Mouse (Mus musculus): ENCODE results near the gene Apool. TPM values are rescaled to one million over a fixed set of nuclear protein-coding genes. Genes with fewer than 3 reads are reported as not detected.

Gene Apool
- 10 to 100 TPM; 62.4 to 73.2 (median 67.0) TPM for total RNA-seq (2022)

GRCm38 (mm10) chrX:112310804-112311530, at the start of gene Apool:
TSS of gene Apool (plus strand) at chrX:112311334.
- peak; percentile 88 for DNase-seq (ENCODE audit: low spot score)

DNA sequence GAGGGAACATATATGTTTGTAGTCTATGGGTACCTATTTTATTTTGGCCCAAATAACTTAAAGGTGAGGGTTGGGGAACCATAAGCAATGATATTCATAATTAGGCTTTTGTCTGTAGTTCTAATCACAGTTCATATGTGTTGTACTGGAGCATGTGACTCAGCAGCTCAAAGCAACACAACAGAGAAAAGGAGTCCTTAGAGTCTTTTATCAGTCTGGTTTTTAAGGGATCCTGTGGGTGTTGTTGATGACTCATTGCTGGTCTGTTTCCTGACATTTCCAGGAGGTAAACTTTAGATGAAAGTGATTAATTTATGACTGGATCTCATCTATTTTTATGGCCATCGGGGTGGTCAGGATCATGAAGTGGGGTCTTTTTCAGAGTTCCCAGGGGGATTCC, 37.6 kb upstream of the Apool start:
- DNase-seq (ENCODE audit: low spot score): no peak

- DNase-seq (ENCODE audit: low spot score): no peak
These were observed 375 bp downstream of the Apool start for GRCm38 (mm10) chrX:112311531-112311887.

GRCm38 (mm10) chrX:112312094-112312493, 960 bp downstream of the Apool start:
- no peak for DNase-seq (ENCODE audit: low spot score)

DNA sequence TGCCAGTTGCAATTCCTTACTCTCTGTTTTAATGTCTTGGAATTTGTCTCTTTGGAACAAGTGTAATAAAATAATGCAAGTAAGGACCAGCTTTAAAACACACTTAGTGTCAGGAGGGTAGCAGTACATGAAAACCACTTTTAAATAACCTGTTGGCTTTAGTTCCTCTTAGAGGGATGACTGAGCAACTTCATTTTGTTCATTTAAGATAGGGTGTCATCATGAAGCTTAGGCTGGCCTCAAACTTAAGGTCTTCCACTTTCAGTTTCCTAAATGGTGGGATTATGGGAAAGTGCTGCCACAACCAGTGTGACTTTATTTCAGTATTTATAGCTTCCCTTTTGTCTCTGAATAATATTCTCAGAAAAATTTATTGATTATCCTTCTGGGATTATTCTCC, 9.1 kb downstream of the Apool start:
- DNase-seq (ENCODE audit: low spot score): no peak

DNA sequence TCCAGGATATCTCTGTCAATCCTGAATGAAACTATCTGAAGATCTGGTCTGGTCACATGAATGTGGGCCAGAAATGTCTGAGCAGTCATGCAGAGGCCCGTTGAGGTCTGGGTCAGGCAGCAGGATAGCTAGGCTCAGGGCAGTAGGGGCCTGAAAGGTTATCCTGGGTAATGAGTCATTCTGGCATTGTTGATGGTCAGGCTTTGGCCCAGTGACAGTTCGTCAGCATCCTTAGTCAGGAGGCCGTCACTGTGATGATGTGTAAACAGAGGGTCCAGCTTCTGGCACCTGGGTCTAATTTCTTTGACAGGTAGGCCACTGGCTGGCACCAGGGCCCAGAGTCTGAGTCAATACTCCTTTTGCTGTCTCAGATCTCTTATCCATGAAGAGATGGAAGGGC, 28.4 kb downstream of the Apool start:
- DNase-seq (ENCODE audit: low spot score): no peak

DNA sequence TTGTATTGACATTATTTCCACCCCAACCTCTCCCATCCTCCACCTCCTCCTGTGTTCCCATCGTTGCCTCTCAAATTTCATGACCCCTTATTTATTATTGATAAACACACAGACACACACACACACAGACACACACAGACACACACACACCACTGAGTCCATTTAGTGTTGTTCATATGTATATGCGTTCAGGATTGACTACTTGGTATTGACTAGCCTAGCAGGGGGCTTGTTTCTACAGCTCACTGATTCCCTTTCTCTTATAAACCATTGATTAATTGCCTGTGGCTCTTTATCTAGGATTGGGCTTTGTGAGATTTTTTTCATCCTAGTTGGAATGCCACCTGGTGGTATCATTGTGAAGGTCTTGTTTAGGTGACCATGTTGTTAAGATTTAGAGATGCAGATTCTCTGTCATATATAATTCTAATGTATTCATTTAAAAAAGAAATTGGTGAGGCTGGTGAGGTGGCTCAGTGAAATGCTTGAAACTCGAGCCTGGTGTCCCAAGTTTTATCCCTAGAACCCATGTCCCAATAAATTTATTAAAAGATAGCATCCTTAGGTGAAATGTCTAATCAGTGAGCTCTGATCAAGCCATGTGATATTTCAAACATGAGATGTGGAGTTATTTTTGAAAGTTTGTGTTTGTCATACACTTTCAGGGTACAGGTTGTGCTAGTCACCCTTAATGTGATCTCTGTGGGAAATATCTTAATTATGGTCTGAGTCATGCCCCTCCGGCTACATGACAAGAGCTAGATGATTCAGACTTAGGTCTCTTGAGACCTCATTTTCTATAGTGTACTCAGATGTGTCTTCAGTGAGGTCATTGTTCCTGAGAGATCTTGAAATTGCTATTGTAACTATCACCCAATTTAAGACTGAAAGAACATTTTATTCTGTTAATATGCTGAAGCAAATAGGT, 36.6 kb downstream of the Apool start:
- no peak for DNase-seq (ENCODE audit: low spot score)

DNA sequence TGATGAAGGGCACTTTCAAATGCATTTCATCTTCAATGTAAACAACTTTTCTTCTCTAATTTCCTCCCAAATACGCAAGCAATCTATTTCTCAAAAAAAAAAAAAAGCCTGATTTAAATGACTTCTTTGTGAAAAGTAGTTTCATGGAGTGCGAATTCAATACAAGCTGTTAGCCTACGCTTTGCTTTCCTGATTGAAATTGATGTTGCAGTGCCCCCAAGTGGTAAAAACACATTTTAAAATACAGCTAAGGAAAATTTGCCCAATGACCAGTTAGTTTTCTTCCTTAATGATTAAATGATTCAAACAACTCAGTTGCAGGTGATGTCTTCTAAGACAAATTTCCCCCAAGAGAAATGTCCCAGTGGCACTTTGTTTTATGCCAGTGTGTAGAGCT, 37.3 kb downstream of the Apool start:
- DNase-seq (ENCODE audit: low spot score): peak; percentile 30

DNA sequence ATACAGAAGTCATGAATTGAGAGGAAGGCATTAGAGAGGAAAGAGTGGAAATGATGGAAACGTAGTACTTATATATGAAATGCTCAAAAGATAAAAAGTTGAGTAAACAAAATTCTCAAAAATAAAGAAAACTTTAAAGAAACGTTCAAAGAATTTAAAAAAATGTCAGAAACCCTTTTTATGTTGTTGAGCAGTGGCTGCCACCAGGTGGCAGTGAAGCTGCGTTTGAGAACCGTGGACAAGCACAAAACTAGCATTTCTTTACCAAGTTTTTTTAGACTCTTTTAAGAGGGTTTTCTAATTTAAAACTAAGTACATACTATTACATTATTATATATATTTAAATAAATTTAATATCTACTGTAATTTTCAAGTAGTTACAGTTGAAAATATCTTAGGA, 57.3 kb downstream of the Apool start:
- DNase-seq (ENCODE audit: low spot score): no peak

DNA sequence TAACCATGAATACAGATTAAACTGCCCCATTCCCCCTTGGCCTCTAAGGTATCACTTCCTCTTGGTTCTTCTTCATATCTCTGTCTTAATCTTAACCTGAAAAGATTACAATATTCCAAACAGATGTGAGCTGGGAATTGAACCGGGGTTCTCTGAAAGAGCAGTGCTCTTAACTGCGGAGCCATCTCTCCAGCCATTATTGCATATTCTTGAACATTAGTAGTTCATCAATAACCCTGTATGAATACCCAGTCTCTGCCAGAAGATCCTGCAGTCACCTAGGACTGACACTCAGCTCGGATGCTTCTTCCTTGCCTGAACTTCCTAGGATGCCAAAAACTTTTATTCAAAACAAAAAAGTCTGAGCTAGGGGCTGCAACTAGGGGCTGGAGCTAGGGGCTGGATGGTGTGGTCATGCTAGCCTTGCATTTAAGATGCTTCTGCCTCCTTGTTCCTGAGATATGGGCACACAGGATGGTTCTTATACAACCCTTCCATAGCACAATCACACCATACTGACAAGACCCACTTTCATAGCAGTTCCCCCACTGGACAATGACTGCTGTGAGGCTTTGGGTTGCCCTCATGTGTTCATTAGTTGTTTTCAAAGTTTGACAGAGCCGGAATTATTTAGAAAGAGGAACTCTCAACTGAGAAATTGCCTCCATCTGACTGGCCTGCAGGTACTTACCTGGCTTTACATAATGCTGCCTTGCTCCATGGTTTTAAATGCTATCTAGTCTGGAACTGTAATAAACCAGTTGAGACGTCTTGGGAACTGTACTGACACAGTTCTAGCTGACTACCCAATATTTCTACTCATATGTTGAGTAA, 59.7 kb downstream of the Apool start:
- DNase-seq (ENCODE audit: low spot score): peak; percentile 33

DNA sequence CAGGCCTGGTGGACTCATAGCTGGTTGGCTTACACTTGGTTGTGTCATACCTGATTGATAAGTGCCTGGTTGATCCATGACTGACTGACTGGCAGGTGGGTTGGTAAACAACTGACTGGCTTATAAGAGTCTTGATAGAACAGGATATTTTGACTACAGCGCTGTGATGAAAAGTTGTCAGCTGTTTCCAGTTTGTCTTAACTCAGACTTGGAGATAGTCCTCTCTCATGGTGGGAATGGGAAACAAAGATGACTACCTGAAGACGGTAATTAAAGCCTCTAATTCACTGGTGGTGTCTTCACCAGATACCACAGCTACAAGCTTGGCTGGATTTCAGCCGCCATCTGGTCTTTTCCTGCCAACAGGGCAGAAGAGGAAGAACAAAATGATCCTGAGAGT, 95.5 kb downstream of the Apool start, which contains the start of gene Satl1:
TSS of gene Satl1 (minus strand) at position 101 of the 400 bp plus-strand sequence.
- no peak for DNase-seq (ENCODE audit: low spot score)

- DNase-seq (ENCODE audit: low spot score): no peak
These were observed 101.2 kb downstream of the Apool start for GRCm38 (mm10) chrX:112412309-112412708.

Other genes with a start within 250 kb of the Apool start
- not detected for gene 4933403O08Rik, start 72.3 kb upstream of the Apool start, total RNA-seq (2022)
- not detected for gene Satl1, start 95.4 kb downstream of the Apool start, total RNA-seq (2022)
- not detected for gene 2010106E10Rik, start 183.9 kb downstream of the Apool start, total RNA-seq (2022)

Measured in heart, adult 8-10 months (tissue).